Mouse (Mus musculus): ENCODE results near the gene Smarca2.
"Not testable (repeated sequence)": the region's sequence is repeated elsewhere in the genome, so short reads cannot be mapped to it uniquely, and the experiment has no call there.

Smarca2 gene

GRCm38 (mm10) chr19:26617287-26617686, 12.4 kb downstream of the Smarca2 start:
- DNase-seq (ENCODE audit: low read depth) = no peak

- DNase-seq (ENCODE audit: low read depth) = no peak
These were observed 25.9 kb downstream of the Smarca2 start for GRCm38 (mm10) chr19:26630712-26631235.

- DNase-seq (ENCODE audit: low read depth) = no peak
These were observed 27.4 kb downstream of the Smarca2 start for GRCm38 (mm10) chr19:26632228-26632627.

- DNase-seq (ENCODE audit: low read depth) = no peak
These were observed 35.7 kb downstream of the Smarca2 start for GRCm38 (mm10) chr19:26640556-26640955.

- DNase-seq (ENCODE audit: low read depth) = no peak
These were observed 36.4 kb downstream of the Smarca2 start for GRCm38 (mm10) chr19:26641269-26641668.

GRCm38 (mm10) chr19:26643011-26643410, 38.2 kb downstream of the Smarca2 start:
- peak; percentile 11 for DNase-seq (ENCODE audit: low read depth)

- DNase-seq (ENCODE audit: low read depth) = no peak
These were observed 39.1 kb downstream of the Smarca2 start for GRCm38 (mm10) chr19:26643936-26644335.

GRCm38 (mm10) chr19:26645016-26645415, 40.2 kb downstream of the Smarca2 start:
- DNase-seq (ENCODE audit: low read depth) = no peak

GRCm38 (mm10) chr19:26646128-26646527, 41.3 kb downstream of the Smarca2 start:
- DNase-seq (ENCODE audit: low read depth) = no peak

GRCm38 (mm10) chr19:26650585-26651273, 45.9 kb downstream of the Smarca2 start:
- DNase-seq (ENCODE audit: low read depth) = no peak

- no peak for DNase-seq (ENCODE audit: low read depth)
These were observed 53.5 kb downstream of the Smarca2 start for GRCm38 (mm10) chr19:26658324-26658723.

- DNase-seq (ENCODE audit: low read depth) = no peak
These were observed 55.1 kb downstream of the Smarca2 start for GRCm38 (mm10) chr19:26659976-26660375.

- no peak for DNase-seq (ENCODE audit: low read depth)
These were observed 56.3 kb downstream of the Smarca2 start for GRCm38 (mm10) chr19:26661198-26661597.

- no peak for DNase-seq (ENCODE audit: low read depth)
These were observed 61.5 kb downstream of the Smarca2 start for GRCm38 (mm10) chr19:26666303-26666702.

GRCm38 (mm10) chr19:26670089-26670488, 65.2 kb downstream of the Smarca2 start:
- DNase-seq (ENCODE audit: low read depth) = no peak

GRCm38 (mm10) chr19:26671413-26671812, 66.6 kb downstream of the Smarca2 start:
- not testable (repeated sequence) for DNase-seq (ENCODE audit: low read depth)

- DNase-seq (ENCODE audit: low read depth) = no peak
These were observed 71.1 kb downstream of the Smarca2 start for GRCm38 (mm10) chr19:26675917-26676316.

- DNase-seq (ENCODE audit: low read depth) = no peak
These were observed 73.7 kb downstream of the Smarca2 start for GRCm38 (mm10) chr19:26678543-26678942.

GRCm38 (mm10) chr19:26679674-26680073, 74.8 kb downstream of the Smarca2 start:
- DNase-seq (ENCODE audit: low read depth) = no peak

- no peak for DNase-seq (ENCODE audit: low read depth)
These were observed 76.7 kb downstream of the Smarca2 start for GRCm38 (mm10) chr19:26681549-26681948.

GRCm38 (mm10) chr19:26682130-26682529, 77.3 kb downstream of the Smarca2 start:
- DNase-seq (ENCODE audit: low read depth) = no peak

- no peak for DNase-seq (ENCODE audit: low read depth)
These were observed 77.9 kb downstream of the Smarca2 start for GRCm38 (mm10) chr19:26682731-26683130.

- no peak for DNase-seq (ENCODE audit: low read depth)
These were observed 78.9 kb downstream of the Smarca2 start for GRCm38 (mm10) chr19:26683731-26684130.

- DNase-seq (ENCODE audit: low read depth) = no peak
These were observed 85.7 kb downstream of the Smarca2 start for GRCm38 (mm10) chr19:26690516-26690915.

Data from fibroblast of lung, adult 2 months (primary cell).